Mouse (Mus musculus) adrenal gland, postnatal 10 days (tissue): ENCODE results near the gene Mfge8. TPM values are rescaled to one million over a fixed set of nuclear protein-coding genes. Genes with fewer than 3 reads are reported as not detected.

ENCODE experiments used
- DNase-seq: peaks from one replicate; pipeline ENCODE4 v3.0.0; 2021; ENCODE audit warnings: mixed read lengths
- total RNA-seq, 2 experiments: library from RNA; stranded (reverse); gene quantifications; 2 replicates each; pipeline ENCODE4 v1.2.3; 2021

Mfge8 gene
- total RNA-seq, 2 experiments from 2014 or later: 231 to 232 TPM

DNA sequence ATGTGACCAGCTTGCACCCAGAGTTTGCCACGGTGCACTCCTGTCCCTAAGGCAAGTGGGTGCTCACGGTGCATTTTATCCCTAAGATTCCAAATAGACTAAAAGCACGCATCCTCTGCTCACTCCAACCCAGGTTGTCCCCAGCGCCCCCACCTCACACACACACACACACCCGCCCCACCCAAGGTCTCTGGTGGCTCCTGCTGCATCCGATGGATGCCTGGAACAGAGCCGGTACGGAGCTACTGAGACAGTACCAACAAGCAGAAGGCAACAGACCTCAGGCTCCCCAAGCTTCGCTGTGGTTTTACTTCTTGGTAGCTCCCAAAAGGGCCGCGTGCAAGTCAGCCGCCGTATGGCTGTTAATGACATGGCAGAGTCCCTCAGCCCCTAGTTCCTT, 18.5 kb downstream of the Mfge8 start:
- DNase-seq: no peak

DNA sequence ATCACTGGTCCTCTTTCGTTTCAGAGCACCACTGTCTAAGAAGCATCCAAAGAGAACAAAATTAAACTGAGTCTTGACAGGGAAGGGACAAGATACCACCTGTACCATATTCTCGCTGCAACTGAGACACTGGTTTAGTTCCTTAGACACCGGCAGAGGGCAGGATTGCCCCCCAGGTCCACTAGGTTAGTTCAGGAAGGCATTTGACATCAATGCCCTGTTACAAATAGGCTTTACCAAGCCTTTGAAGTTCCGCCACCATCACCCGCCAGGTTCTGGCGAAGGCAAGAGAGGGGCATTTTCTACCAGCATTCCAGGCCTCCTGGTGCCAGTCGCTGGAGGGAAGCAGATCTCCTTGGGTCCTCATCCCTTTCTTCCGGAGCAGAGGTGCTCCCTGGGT, 19.0 kb downstream of the Mfge8 start:
- DNase-seq: no peak

DNA sequence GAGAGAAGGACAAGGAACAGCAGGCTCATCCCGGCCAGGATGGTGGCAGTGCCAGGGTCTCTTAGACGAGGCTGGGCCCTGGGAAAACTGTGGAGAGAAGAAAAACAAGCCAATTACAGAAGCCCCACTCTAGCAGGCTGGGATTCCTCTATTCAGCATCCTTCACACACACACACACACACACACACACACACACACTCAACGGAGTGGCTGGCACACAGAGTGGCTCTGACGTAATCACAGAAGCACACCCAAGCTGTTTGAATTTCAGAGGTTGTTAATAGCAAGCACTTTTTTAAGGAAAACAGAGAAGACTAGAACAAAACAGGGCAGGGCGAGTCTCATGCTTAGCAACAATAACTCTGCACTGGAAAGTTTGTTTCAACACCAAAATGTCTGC, 25.4 kb downstream of the Mfge8 start:
- no peak for DNase-seq

DNA sequence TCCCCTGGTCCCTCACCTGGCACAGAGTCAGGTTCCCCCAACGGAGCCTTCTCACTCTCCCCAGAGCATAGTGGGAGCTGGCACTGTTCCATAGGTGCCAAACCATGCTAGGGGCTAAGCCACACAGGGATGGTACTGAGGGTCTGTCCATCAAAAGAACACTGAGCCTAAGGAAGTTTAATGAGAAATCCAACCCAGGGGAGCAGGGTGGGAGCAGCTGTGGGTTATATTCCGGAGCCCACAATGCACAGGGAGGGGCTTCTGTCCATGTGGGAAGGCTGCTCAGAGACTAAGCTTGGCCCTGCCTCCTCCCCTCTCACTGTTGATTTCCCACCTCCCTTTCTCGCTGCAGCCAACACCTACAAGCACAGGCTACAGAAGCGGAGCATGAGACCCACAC, 35.0 kb downstream of the Mfge8 start:
- DNase-seq: no peak

DNA sequence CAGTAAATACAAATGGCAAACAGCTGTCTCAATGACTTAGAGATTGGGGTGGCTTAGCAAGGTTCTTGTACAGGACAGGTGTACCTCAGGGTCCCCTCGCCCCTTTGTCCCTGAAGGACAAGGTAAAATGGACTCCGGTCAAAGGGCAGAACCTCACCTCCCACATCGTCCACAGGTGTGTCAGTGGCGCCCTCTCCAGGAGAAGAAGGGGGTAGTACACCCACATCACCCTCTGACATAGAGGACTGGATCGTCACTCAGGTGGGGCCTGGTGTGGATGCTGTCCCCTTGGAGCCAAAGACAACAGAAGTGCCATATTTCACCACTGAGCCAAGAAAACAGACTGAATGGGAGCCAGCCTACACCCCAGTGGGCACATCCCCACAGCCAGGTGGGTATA, 52.4 kb downstream of the Mfge8 start:
- no peak for DNase-seq

DNA sequence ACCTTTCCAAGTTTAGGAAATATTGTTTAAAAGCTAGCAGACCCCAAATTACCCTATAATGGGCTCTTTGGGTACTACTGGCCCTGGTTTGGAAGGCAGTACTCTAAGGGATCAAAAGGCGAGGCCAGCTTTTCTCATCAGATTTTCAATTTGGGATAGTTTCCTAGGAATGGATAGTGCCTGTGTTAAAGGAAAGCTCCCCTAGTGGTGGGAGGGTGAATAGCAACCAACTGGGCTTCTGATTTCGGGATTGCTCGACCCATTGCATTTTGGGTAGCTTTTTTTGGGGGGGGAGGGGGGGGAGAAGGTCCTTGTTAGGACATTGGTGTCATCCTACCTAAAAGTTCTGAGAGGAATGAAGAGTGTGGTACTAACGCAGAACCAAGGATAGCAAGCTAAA, 59.7 kb downstream of the Mfge8 start:
- DNase-seq: peak; percentile 25

Other genes with a start within 250 kb of the Mfge8 start
- gene Isg20, start 235.6 kb downstream of the Mfge8 start, total RNA-seq: 1 to 10 TPM; 6.5 to 8.8 TPM
- gene Acan, start 95.6 kb downstream of the Mfge8 start, total RNA-seq: 1 to 10 TPM in 1 of 2 experiments, under 1 TPM in 1; 0.45 to 2.6 TPM
- gene Hapln3, start 18.0 kb downstream of the Mfge8 start, total RNA-seq: 1 to 10 TPM; 1.1 to 1.9 TPM
- gene Abhd2, start 124.1 kb upstream of the Mfge8 start, total RNA-seq: 100 to 1,000 TPM; 247 to 382 TPM
- not detected for gene Rlbp1, start 238.0 kb upstream of the Mfge8 start, total RNA-seq
- 1 to 10 TPM; 2.6 to 3.3 TPM for gene Fanci, start 242.9 kb upstream of the Mfge8 start, total RNA-seq